Mouse (Mus musculus): ENCODE results near the gene Yeats4. TPM values are rescaled to one million over a fixed set of nuclear protein-coding genes. Genes with fewer than 3 reads are reported as not detected.

Gene Yeats4
- polyA plus RNA-seq, 1 experiment from 2014 or later = 80.0 TPM

Other genes starting within 250 kb of the Yeats4 start
- 0.21 and 0.22 TPM in 2 replicates for gene Best3, start 238.2 kb downstream of the Yeats4 start, polyA plus RNA-seq (2015; fragmentation: Nextera tagmentation; extraction: Ambion mirVana)
- 0.43 TPM in 1 of 2 replicates, not detected in the other for gene Lrrc10, start 179.2 kb downstream of the Yeats4 start, polyA plus RNA-seq (2015; fragmentation: Nextera tagmentation; extraction: Ambion mirVana)
- 257 and 258 TPM in 2 replicates for gene Cct2, start 160.7 kb downstream of the Yeats4 start, polyA plus RNA-seq (2015; fragmentation: Nextera tagmentation; extraction: Ambion mirVana)
- gene Frs2, start 76.0 kb downstream of the Yeats4 start, polyA plus RNA-seq (2015; fragmentation: Nextera tagmentation; extraction: Ambion mirVana) = 20.8 and 25.8 TPM in 2 replicates
- gene 9530003J23Rik, start 14.2 kb upstream of the Yeats4 start, polyA plus RNA-seq (2015; fragmentation: Nextera tagmentation; extraction: Ambion mirVana) = not detected in 2 replicates
- 36.2 and 40.7 TPM in 2 replicates for gene Lyz2, start 57.8 kb upstream of the Yeats4 start, polyA plus RNA-seq (2015; fragmentation: Nextera tagmentation; extraction: Ambion mirVana)
- gene Lyz1, start 68.4 kb upstream of the Yeats4 start, polyA plus RNA-seq (2015; fragmentation: Nextera tagmentation; extraction: Ambion mirVana) = 0.70 TPM in 1 of 2 replicates, not detected in the other
- 161 and 169 TPM in 2 replicates for gene Cpsf6, start 155.5 kb upstream of the Yeats4 start, polyA plus RNA-seq (2015; fragmentation: Nextera tagmentation; extraction: Ambion mirVana)